Mouse (Mus musculus) liver (tissue): ENCODE measurements around the gene Ing1.

Experiments
- DNase-seq: peaks from one replicate; pipeline ENCODE4 v3.0.0-alpha.2; 2020; ENCODE audit warnings: mixed read lengths

The Ing1 gene

GRCm38 (mm10) chr8:11592296-11592695 is 36.9 kb downstream of the Ing1 start:
- peak; percentile 44 for DNase-seq

GRCm38 (mm10) chr8:11593222-11593884 is 38.0 kb downstream of the Ing1 start:
- no peak for DNase-seq

GRCm38 (mm10) chr8:11600301-11600951 is 45.1 kb downstream of the Ing1 start:
- no peak for DNase-seq

- peak; percentile 72 for DNase-seq
These were observed 46.8 kb downstream of the Ing1 start for GRCm38 (mm10) chr8:11602006-11602680.

- DNase-seq: no peak
These were observed 53.5 kb downstream of the Ing1 start for GRCm38 (mm10) chr8:11608848-11609247.
